Mouse (Mus musculus) hindbrain, embryonic 15.5 days (tissue): ENCODE data around the gene Eif4enif1. TPM values are rescaled to one million over a fixed set of nuclear protein-coding genes. Genes with fewer than 3 reads are reported as not detected.
"Not testable (repeated sequence)": the region's sequence is repeated elsewhere in the genome, so short reads cannot be mapped to it uniquely, and the experiment has no call there.

Experiments
- ATAC-seq: fragments of 200-750 bp; cut with Nextera tagmentation; 2 replicates; pipeline ENCODE4 v1.8.0; 2017; ENCODE audit warnings: low read depth, moderate number of reproducible peaks, moderate TSS enrichment; ENCODE audit not compliant: low FRiP score
- H3K27ac ChIP-seq: fragments of 300-500 bp; sonication (generic); replicated peaks from 2 replicates; pipeline ENCODE4 v1.5.1; 2015; ENCODE audit warnings: mild to moderate bottlenecking, inconsistent platforms
- H3K27me3 ChIP-seq: fragments of 300-500 bp; sonication (generic); 2 replicates; pipeline ENCODE4 v1.6.1; 2015; ENCODE audit warnings: control low read depth, inconsistent platforms
- H3K36me3 ChIP-seq: fragments of 300-500 bp; sonication (generic); 2 replicates; pipeline ENCODE4 v1.6.1; 2015; ENCODE audit warnings: control low read depth, inconsistent platforms
- H3K4me1 ChIP-seq: fragments of 300-500 bp; sonication (generic); replicated peaks from 2 replicates; pipeline ENCODE4 v1.6.1; 2015; ENCODE audit warnings: control low read depth, inconsistent platforms
- H3K4me2 ChIP-seq: fragments of 300-500 bp; sonication (generic); 2 replicates; pipeline ENCODE4 v1.6.1; 2015; ENCODE audit warnings: moderate library complexity, mild to moderate bottlenecking, inconsistent platforms
- H3K4me3 ChIP-seq: fragments of 300-500 bp; sonication (generic); 2 replicates; pipeline ENCODE4 v1.5.1; 2015; ENCODE audit warnings: mild to moderate bottlenecking, inconsistent platforms
- H3K9ac ChIP-seq: fragments of 300-500 bp; sonication (generic); 2 replicates; pipeline ENCODE4 v1.6.1; 2015; ENCODE audit warnings: inconsistent platforms
- H3K9me3 ChIP-seq: fragments of 300-500 bp; sonication (generic); 2 replicates; pipeline ENCODE4 v1.6.1; 2016; ENCODE audit warnings: control low read depth, inconsistent platforms
- WGBS: fragments of 180-500 bp; shearing (Covaris S2); methylation state at CpG from one replicate; pipeline ENCODE4 v1.1.7; 2015; 5-methylcytosine and 5-hydroxymethylcytosine counted together
- polyA plus RNA-seq: library from polyadenylated mRNA; unstranded; fragments of >200 nt; fragmentation: Nextera tagmentation; extraction: Ambion mirVana; gene quantifications from 2 replicates; pipeline ENCODE4 v1.2.1, GENCODE M21; 2015

The Eif4enif1 gene
- polyA plus RNA-seq, 1 experiment from 2014 or later: 58.9 TPM

GRCm38 (mm10) chr11:3167571-3168001 lies 34.6 kb upstream of the Eif4enif1 start:
- H3K27ac ChIP-seq, H3K4me3 ChIP-seq, H3K36me3 ChIP-seq, H3K9ac ChIP-seq, H3K4me2 ChIP-seq, H3K27me3 ChIP-seq, H3K4me1 ChIP-seq: not testable (repeated sequence)
- WGBS: 70% methylated on average over 4 of the region's 4 CpGs
- H3K9me3 ChIP-seq: peaks cover 14% of the 10 kb centered on the region
- 0 out of 2 replicates have a peak, but pooled peaks have one; percentile 7 for ATAC-seq

DNA sequence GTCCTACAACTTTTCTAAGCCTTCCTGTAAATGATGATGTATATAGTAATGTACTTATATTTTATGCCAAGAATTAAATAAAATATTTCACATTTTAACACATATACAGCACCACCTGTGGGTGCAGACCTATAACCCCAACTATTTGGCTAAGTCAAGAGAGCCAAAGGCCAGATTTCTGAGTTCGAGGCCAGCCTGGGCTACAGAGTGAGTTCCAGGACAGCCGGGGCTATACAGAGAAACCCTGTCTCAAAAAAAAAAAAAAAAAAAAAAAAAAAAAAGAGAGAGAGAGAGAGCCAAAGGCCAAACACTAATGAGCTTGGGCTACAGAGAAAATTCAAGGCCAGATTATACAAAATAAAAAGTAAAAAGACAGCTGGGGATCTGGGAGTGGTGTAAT lies 33.1 kb upstream of the Eif4enif1 start:
- not testable (repeated sequence) for H3K4me1 ChIP-seq, H3K36me3 ChIP-seq, H3K9ac ChIP-seq, H3K27ac ChIP-seq, H3K4me2 ChIP-seq, H3K4me3 ChIP-seq, H3K27me3 ChIP-seq
- peaks cover 18% of the 10 kb centered on the region for H3K9me3 ChIP-seq
- ATAC-seq: peak; percentile 35
- 70% methylated on average over 2 of the region's 2 CpGs for WGBS

DNA sequence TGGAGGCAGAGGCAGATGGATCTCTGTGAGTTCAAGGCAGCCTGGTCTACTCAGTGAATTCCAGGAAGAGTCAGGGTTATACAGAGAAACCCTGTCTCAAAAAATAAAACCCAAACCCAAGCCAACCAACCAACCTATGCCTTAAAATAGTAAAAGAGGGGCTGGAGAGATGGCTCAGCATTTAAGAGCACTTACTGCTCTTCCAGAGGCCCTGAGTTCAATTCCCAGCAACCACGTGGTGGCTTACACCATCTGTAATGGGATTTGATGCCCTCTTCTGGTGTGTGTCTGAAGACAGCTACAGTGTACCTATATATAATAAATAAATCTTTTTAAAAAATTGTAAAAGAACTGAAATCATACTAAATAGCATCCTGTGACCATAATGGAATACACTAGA lies 30.3 kb upstream of the Eif4enif1 start:
- 72% methylated on average over 1 of the region's 1 CpGs for WGBS
- not testable (repeated sequence) for H3K4me1 ChIP-seq, H3K4me3 ChIP-seq, H3K36me3 ChIP-seq, H3K27ac ChIP-seq, H3K4me2 ChIP-seq, H3K27me3 ChIP-seq, H3K9ac ChIP-seq, ATAC-seq
- peaks cover 15% of the 10 kb centered on the region for H3K9me3 ChIP-seq

DNA sequence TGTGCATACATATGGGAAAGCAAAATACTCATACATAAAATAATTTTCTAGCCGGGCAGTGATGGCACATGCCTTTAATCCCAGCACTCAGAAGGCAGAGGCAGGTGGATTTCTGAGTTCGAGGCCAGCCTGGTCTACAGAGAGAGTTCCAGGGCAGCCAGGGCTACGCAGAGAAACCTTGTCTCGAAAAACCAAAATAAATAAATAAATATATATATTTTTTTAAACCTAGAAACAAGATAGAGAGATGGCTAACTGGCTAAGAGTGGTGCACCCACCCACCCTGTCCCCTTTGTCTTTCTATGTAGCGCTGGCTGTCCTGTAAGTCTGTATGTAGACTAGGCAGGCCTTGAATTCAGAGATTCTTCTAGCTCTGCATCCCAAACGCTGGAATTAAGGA lies 29.7 kb upstream of the Eif4enif1 start:
- not testable (repeated sequence) for H3K4me3 ChIP-seq, H3K4me1 ChIP-seq, H3K27me3 ChIP-seq, H3K36me3 ChIP-seq, H3K9ac ChIP-seq, H3K4me2 ChIP-seq, H3K27ac ChIP-seq, ATAC-seq
- 46% methylated on average over 4 of the region's 6 CpGs for WGBS
- H3K9me3 ChIP-seq: peaks cover 15% of the 10 kb centered on the region

DNA sequence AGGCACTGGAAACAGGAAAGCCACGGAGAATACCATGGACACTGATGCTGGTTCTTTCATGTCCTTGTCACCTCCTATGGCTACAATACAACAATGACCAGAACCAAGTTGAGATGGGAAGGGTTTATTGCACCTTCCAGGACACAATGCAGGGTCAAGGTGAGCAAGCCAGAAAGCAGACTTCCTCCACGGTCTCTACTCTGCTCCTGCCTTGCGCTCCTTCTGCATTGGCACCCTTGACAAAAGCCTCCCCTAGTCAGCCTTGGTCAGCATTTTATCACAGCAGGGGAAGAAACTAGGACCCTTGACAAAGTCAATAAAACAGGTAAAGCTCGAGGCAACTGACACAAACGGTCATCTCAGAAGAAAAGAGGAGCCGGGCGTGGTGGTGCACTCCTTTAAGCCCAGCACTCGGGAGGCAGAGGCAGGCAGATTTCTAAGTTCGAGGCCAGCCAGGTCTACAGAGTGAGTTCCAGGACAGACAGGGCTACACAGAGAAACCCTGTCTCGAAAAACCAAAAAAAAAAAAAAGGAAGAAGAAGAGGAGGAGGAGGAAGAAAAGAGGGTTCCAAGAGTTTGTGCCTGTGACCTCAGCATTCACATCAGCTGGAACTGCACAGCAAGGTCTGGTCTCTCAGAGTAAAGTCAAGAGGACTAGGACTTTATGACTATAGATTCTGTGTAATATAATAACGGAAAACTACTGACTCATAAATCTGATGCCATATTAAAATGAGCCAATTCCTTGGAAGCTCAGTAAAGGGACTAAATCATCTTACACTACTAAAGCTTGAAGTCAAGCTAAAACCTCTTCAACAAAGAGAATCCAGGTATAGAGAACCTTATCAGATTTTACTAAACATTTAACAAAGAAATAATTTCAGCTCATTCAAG lies 28.5 kb upstream of the Eif4enif1 start:
- peak; percentile 51 for ATAC-seq
- H3K9me3 ChIP-seq: peaks cover 15% of the 10 kb centered on the region
- not testable (repeated sequence) for H3K27ac ChIP-seq, H3K36me3 ChIP-seq, H3K9ac ChIP-seq, H3K4me1 ChIP-seq, H3K27me3 ChIP-seq, H3K4me2 ChIP-seq, H3K4me3 ChIP-seq
- WGBS: 84% methylated on average over 11 of the region's 11 CpGs

GRCm38 (mm10) chr11:3178968-3179725 lies 23.0 kb upstream of the Eif4enif1 start:
- 87% methylated on average over 6 of the region's 6 CpGs for WGBS
- H3K4me3 ChIP-seq, H3K4me1 ChIP-seq, H3K9ac ChIP-seq, H3K27me3 ChIP-seq, H3K36me3 ChIP-seq, ATAC-seq, H3K4me2 ChIP-seq, H3K27ac ChIP-seq: not testable (repeated sequence)
- peaks cover 11% of the 10 kb centered on the region for H3K9me3 ChIP-seq

GRCm38 (mm10) chr11:3179726-3180092 lies 22.5 kb upstream of the Eif4enif1 start:
- not testable (repeated sequence) for H3K36me3 ChIP-seq
- WGBS: 90% methylated on average over 7 of the region's 7 CpGs
- peaks cover 11% of the 10 kb centered on the region for H3K9me3 ChIP-seq

GRCm38 (mm10) chr11:3180510-3181160 lies 21.6 kb upstream of the Eif4enif1 start:
- not testable (repeated sequence) for H3K27me3 ChIP-seq, H3K36me3 ChIP-seq, H3K4me2 ChIP-seq, H3K4me3 ChIP-seq, H3K4me1 ChIP-seq, ATAC-seq, H3K27ac ChIP-seq, H3K9ac ChIP-seq
- 79% methylated on average over 6 of the region's 6 CpGs for WGBS
- peaks cover 11% of the 10 kb centered on the region for H3K9me3 ChIP-seq

More at GRCm38 (mm10) chr11:3179726-3180092, 22.5 kb upstream of the Eif4enif1 start:
- H3K9ac ChIP-seq, ATAC-seq, H3K27me3 ChIP-seq, H3K4me3 ChIP-seq, H3K27ac ChIP-seq, H3K4me2 ChIP-seq, H3K4me1 ChIP-seq: not testable (repeated sequence)

GRCm38 (mm10) chr11:3181250-3181649 lies 20.9 kb upstream of the Eif4enif1 start:
- H3K27ac ChIP-seq, ATAC-seq, H3K4me1 ChIP-seq, H3K4me2 ChIP-seq, H3K4me3 ChIP-seq, H3K36me3 ChIP-seq, H3K9ac ChIP-seq, H3K27me3 ChIP-seq: not testable (repeated sequence)
- peaks cover 11% of the 10 kb centered on the region for H3K9me3 ChIP-seq
- WGBS: 59% methylated on average over 4 of the region's 4 CpGs

GRCm38 (mm10) chr11:3181971-3182370 lies 20.2 kb upstream of the Eif4enif1 start:
- peaks cover 11% of the 10 kb centered on the region for H3K9me3 ChIP-seq
- not testable (repeated sequence) for H3K4me3 ChIP-seq, H3K36me3 ChIP-seq, ATAC-seq, H3K9ac ChIP-seq, H3K27ac ChIP-seq, H3K4me1 ChIP-seq, H3K27me3 ChIP-seq, H3K4me2 ChIP-seq
- 52% methylated on average over 1 of the region's 1 CpGs for WGBS

DNA sequence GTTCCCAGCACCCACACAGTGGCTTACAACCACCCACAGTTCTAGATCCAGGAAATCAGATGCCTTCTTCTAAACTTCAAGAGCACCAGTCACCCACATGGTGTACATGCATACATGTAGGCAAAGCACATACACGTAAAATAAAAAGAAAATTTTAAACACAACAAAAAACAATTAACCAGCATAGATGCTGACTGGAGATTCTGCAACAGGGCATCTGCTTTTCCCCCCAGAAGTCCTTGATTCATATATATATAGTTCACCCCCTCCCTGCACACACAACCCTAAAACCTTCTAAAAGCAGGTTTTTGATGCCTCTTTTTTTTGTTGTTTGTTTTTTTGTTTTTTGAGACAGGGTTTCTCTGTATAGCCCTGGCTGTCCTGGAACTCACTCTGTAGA lies 19.5 kb upstream of the Eif4enif1 start:
- not testable (repeated sequence) for H3K4me1 ChIP-seq, H3K4me2 ChIP-seq, H3K27ac ChIP-seq, H3K4me3 ChIP-seq, H3K9ac ChIP-seq, ATAC-seq, H3K36me3 ChIP-seq, H3K27me3 ChIP-seq
- H3K9me3 ChIP-seq: peaks cover 11% of the 10 kb centered on the region
- 89% methylated on average over 1 of the region's 1 CpGs for WGBS

DNA sequence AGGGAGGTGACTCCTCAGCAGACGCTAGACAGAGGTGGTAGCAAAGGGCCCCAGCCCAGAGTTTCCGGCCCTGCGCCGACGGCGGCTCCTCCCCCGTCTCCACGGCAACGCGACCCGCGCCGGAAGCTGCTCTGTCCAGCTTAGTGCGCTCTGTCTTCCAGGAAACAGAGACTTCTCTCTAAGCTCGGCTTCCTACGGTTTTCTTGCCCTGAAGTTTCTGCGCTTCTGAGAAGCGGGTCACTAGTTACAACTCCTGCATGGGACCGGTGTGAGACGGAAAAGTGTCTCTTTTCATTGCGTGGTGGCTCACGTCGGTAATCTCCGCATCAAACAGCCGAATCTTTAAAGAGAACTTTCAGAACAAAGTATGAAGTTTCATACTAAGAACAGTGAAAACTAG lies 8.8 kb upstream of the Eif4enif1 start, which contains the start of gene Sfi1:
Gene Sfi1 (minus strand): TSS at position 101 of the 400 bp plus-strand sequence.
- H3K27me3 ChIP-seq: no peaks in the 10 kb centered on the region
- H3K4me1 ChIP-seq: no peaks in the 10 kb centered on the region
- H3K9me3 ChIP-seq: no peaks in the 10 kb centered on the region
- WGBS: 85% methylated on average over 25 of the region's 25 CpGs
- H3K36me3 ChIP-seq: no peaks in the 10 kb centered on the region
- H3K4me2 ChIP-seq: no peak within 1 kb of the TSS
- ATAC-seq: no peak
- no peak within 1 kb of the TSS for H3K27ac ChIP-seq
- no peak within 1 kb of the TSS for H3K4me3 ChIP-seq
- H3K9ac ChIP-seq: no peak within 1 kb of the TSS
